Comparison of ENCODE assay signal across 9 mouse cellular contexts in the genomic region with DNA sequence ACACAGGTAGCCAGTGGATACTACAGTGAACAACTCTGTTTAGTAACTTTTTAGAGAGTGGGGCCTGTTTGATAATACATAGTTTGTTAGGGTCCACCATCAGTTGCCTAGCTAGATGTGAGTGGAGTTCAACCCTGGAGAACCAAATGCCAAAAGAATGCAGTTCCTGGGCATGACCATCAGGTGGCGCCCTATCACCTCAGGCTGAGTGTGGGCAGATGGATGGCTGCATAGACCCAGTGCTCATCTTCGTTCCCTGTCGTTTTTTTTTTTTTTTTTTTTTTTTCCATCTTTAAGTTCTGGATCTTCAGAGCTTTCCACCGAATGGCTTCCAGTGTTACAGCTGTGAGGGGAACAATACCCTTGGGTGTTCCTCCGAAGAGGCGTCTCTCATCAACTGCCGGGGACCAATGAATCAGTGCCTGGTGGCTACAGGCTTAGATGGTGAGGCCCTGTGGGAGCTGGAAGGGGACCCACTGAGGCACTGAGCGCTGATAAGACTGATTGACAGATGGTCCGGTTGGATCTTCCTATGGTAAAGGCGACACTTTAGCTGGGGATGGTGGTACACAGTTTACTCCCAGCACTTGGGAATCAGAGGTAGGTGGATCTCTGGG. TPM values are rescaled to one million over a fixed set of nuclear protein-coding genes. Genes with fewer than 3 reads are reported as not detected.
DNase-seq lines count a peak whose midpoint lies in the region; ATAC-seq and TF ChIP-seq lines count a peak whose summit lies in the region.
"Had no signal": no experiment of that assay in that cellular context is flagged by ENCODE, and none has a peak within 500 bp of the region (broad histone marks: within the 10 kb centered on the region; RNA-seq: fewer than 3 reads in every experiment).

No protein-coding gene starts in this region.

- no peak overlapping the region for H3K4me2 ChIP-seq in heart, embryonic 12.5 days
- no peak overlapping the region for H3K4me2 ChIP-seq in forebrain, embryonic 11.5 days (ENCODE audit: low read depth, low read length, severe bottlenecking)
- H3K4me2 ChIP-seq in intestine, embryonic 14.5 days (ENCODE audit: low read length), result no peak overlapping the region
- H3K4me2 ChIP-seq in midbrain, embryonic 13.5 days (replicated peaks), result no peak overlapping the region
- H3K4me2 ChIP-seq: heart, embryonic 15.5 days had no signal

- ATAC-seq in heart, embryonic 12.5 days (ENCODE audit: insufficient number of reproducible peaks, low FRiP score), result no peak; the same call in 1 of the 2 replicates
- peak; percentile 70 for ATAC-seq in forebrain, embryonic 11.5 days (replicated peaks; ENCODE audit: low FRiP score)
- ATAC-seq in intestine, embryonic 14.5 days (replicated peaks; ENCODE audit: low FRiP score, low TSS enrichment, low read depth), result peak; percentile 52
- ATAC-seq in midbrain, embryonic 13.5 days, result peak; percentile 57

- H3K79me2 ChIP-seq in heart, adult 2 months (replicated peaks; ENCODE audit: control insufficient read depth, insufficient read depth, low read length), result no peaks in the 10 kb centered on the region

- no peaks in the 10 kb centered on the region for H3K27me3 ChIP-seq in heart, adult 2 months (ENCODE audit: control insufficient read depth, insufficient read depth, low read length)
- H3K27me3 ChIP-seq in heart, embryonic 12.5 days (replicated peaks), result peaks cover 8% of the 10 kb centered on the region; the same call in 1 of the 2 replicates
- H3K27me3 ChIP-seq in forebrain, embryonic 11.5 days (ENCODE audit: control insufficient read depth, insufficient read depth, low read length), result no peaks in the 10 kb centered on the region
- H3K27me3 ChIP-seq in intestine, embryonic 14.5 days (replicated peaks; ENCODE audit: control insufficient read depth, insufficient read depth, low read length), result no peaks in the 10 kb centered on the region
- peaks cover 5% of the 10 kb centered on the region; the same call in 1 of the 2 replicates for H3K27me3 ChIP-seq in limb, embryonic 10.5 days (ENCODE audit: low read depth, poor library complexity, severe bottlenecking)
- no peaks in the 10 kb centered on the region for H3K27me3 ChIP-seq in midbrain, embryonic 13.5 days

- H3K9me3 ChIP-seq in heart, embryonic 12.5 days (replicated peaks), result peaks cover 16% of the 10 kb centered on the region; the same call in 1 of the 2 replicates
- peaks cover 4% of the 10 kb centered on the region; the same call in 1 of the 2 replicates for H3K9me3 ChIP-seq in forebrain, embryonic 11.5 days (ENCODE audit: control insufficient read depth, low read length)
- H3K9me3 ChIP-seq in intestine, embryonic 14.5 days (ENCODE audit: control insufficient read depth, low read length), result 0 out of 2 replicates have a peak, but pooled peaks cover 2% of the 10 kb centered on the region
- H3K9me3 ChIP-seq in limb, embryonic 10.5 days (replicated peaks), result no peaks in the 10 kb centered on the region; the same call in 1 of the 2 replicates
- no peaks in the 10 kb centered on the region; the same call in 1 of the 2 replicates for H3K9me3 ChIP-seq in midbrain, embryonic 13.5 days
- H3K9me3 ChIP-seq: heart, embryonic 15.5 days had no signal

- no peak overlapping the region for H3K27ac ChIP-seq in heart, adult 2 months
- no peak overlapping the region for H3K27ac ChIP-seq in heart, embryonic 12.5 days (ENCODE audit: poor library complexity, severe bottlenecking)
- H3K27ac ChIP-seq in forebrain, embryonic 11.5 days (ENCODE audit: low read depth, low read length), result no peak overlapping the region
- H3K27ac ChIP-seq in intestine, embryonic 14.5 days (ENCODE audit: low read depth), result no peak overlapping the region
- no peak overlapping the region for H3K27ac ChIP-seq in limb, embryonic 10.5 days
- no peak overlapping the region for H3K27ac ChIP-seq in midbrain, embryonic 13.5 days
- H3K27ac ChIP-seq: heart, embryonic 15.5 days had no signal

- DNase-seq in heart, adult 2 months, result peak; percentile 54 to 72
- peak; percentile 91 for DNase-seq in brain, adult 2 months (ENCODE audit: low read depth, low spot score)
- DNase-seq in forebrain, embryonic 11.5 days (ENCODE audit: low spot score), result peak; percentile 88
- DNase-seq in intestine, embryonic 14.5 days (ENCODE audit: low spot score), result peak; percentile 78
- peak; percentile 78 for DNase-seq in limb, embryonic 10.5 days (ENCODE audit: low spot score)
- DNase-seq in spleen, postnatal 36 days (ENCODE audit: low spot score in 2 of 2), result peak; percentile 48 to 58

- intact Hi-C loops in heart, adult 2 months (cut with DNase I), result loop anchor here (1.0 to 5.0 kb wide), 4 partner anchors 32 to 91 kb away; partner anchors contain the start of gene Zfp428

- TF ChIP-seq EP300 in heart, adult 2 months (IDR thresholded peaks at IDR 0.05; ENCODE audit: insufficient read depth, low read depth, low read length), result peak; percentile 90

- no peaks in the 10 kb centered on the region for H3K4me1 ChIP-seq in heart, adult 2 months (ENCODE audit: control insufficient read depth, insufficient read depth, low read length)
- H3K4me1 ChIP-seq in heart, embryonic 12.5 days (replicated peaks), result no peaks in the 10 kb centered on the region
- no peaks in the 10 kb centered on the region for H3K4me1 ChIP-seq in forebrain, embryonic 11.5 days (replicated peaks; ENCODE audit: control insufficient read depth, insufficient read depth, low read length)
- H3K4me1 ChIP-seq in intestine, embryonic 14.5 days (replicated peaks; ENCODE audit: control insufficient read depth, insufficient read depth, low read length), result no peaks in the 10 kb centered on the region
- peaks cover 6% of the 10 kb centered on the region; the same call in 1 of the 2 replicates for H3K4me1 ChIP-seq in limb, embryonic 10.5 days
- H3K4me1 ChIP-seq in midbrain, embryonic 13.5 days (replicated peaks), result peaks cover 11% of the 10 kb centered on the region
- H3K4me1 ChIP-seq: heart, embryonic 15.5 days had no signal

- no peak for TF ChIP-seq POLR2A in heart, adult 2 months (IDR thresholded peaks at IDR 0.05; ENCODE audit: insufficient read depth, low read depth, low read length)

- WGBS in heart, adult 2 months, result 56% methylated on average over 10 of the region's 10 CpGs
- 47% methylated on average over 10 of the region's 10 CpGs for WGBS in heart, embryonic 12.5 days
- WGBS in forebrain, embryonic 11.5 days, result 52% methylated on average over 10 of the region's 10 CpGs
- WGBS in intestine, embryonic 14.5 days, result 57% methylated on average over 10 of the region's 10 CpGs
- 51% methylated on average over 10 of the region's 10 CpGs for WGBS in limb, embryonic 10.5 days
- WGBS in midbrain, embryonic 13.5 days, result 46% methylated on average over 10 of the region's 10 CpGs

- H3K36me3 ChIP-seq in heart, adult 2 months (ENCODE audit: control insufficient read depth, insufficient read depth, low read length), result no peaks in the 10 kb centered on the region
- H3K36me3 ChIP-seq in heart, embryonic 12.5 days, result no peaks in the 10 kb centered on the region; the same call in 1 of the 2 replicates
- no peaks in the 10 kb centered on the region for H3K36me3 ChIP-seq in forebrain, embryonic 11.5 days (ENCODE audit: control insufficient read depth, insufficient read depth, low read length)
- H3K36me3 ChIP-seq in intestine, embryonic 14.5 days (ENCODE audit: control insufficient read depth, insufficient read depth, low read length), result no peaks in the 10 kb centered on the region
- H3K36me3 ChIP-seq in limb, embryonic 10.5 days, result 0 out of 2 replicates have a peak, but pooled peaks cover 1% of the 10 kb centered on the region
- no peaks in the 10 kb centered on the region for H3K36me3 ChIP-seq in midbrain, embryonic 13.5 days
- H3K36me3 ChIP-seq: heart, embryonic 15.5 days had no signal

- peak; percentile 87 for TF ChIP-seq CTCF in heart, adult 2 months (IDR thresholded peaks at IDR 0.05)

- no peak overlapping the region for H3K4me3 ChIP-seq in heart, adult 2 months
- no peak overlapping the region for H3K4me3 ChIP-seq in heart, embryonic 12.5 days
- no peak overlapping the region for H3K4me3 ChIP-seq in forebrain, embryonic 11.5 days (ENCODE audit: low read depth, low read length)
- no peak overlapping the region for H3K4me3 ChIP-seq in intestine, embryonic 14.5 days (ENCODE audit: low read depth, low read length)
- H3K4me3 ChIP-seq in limb, embryonic 10.5 days, result no peak overlapping the region
- H3K4me3 ChIP-seq in midbrain, embryonic 13.5 days (replicated peaks), result no peak overlapping the region
- H3K4me3 ChIP-seq: heart, embryonic 15.5 days had no signal

- H3K9ac ChIP-seq in heart, adult 2 months (ENCODE audit: low read depth, low read length), result no peak overlapping the region
- H3K9ac ChIP-seq in heart, embryonic 12.5 days, result no peak overlapping the region
- H3K9ac ChIP-seq in forebrain, embryonic 11.5 days (ENCODE audit: low read length), result no peak overlapping the region
- no peak overlapping the region for H3K9ac ChIP-seq in intestine, embryonic 14.5 days (ENCODE audit: low read length)
- H3K9ac ChIP-seq in midbrain, embryonic 13.5 days (replicated peaks), result no peak overlapping the region
- H3K9ac ChIP-seq: heart, embryonic 15.5 days had no signal

RNA-seq across cellular contexts. Expression of gene Cadm4, which starts 7.8 kb away (rescaled TPM):
- total RNA-seq in heart, adult 2 months (2021), result 10 to 100 TPM; 14.0 to 14.7 TPM
- polyA plus RNA-seq in heart, adult 2 months (2012; rRNA removed), result 17.0 and 20.4 TPM in 2 replicates
- polyA plus RNA-seq in heart, embryonic 12.5 days (2016; fragmentation: Nextera tagmentation; extraction: Ambion mirVana), result 0.65 and 0.81 TPM in 2 replicates
- 7.1 and 8.9 TPM in 2 replicates for polyA plus RNA-seq in forebrain, embryonic 11.5 days (2014; fragmentation: Nextera tagmentation; extraction: Ambion mirVana)
- polyA plus RNA-seq in intestine, embryonic 14.5 days (2014; fragmentation: Nextera tagmentation; extraction: Ambion mirVana), result 0.64 and 1.7 TPM in 2 replicates
- polyA plus RNA-seq in limb, embryonic 10.5 days (2016; fragmentation: Nextera tagmentation; extraction: Ambion mirVana), result 2.9 and 4.5 TPM in 2 replicates
- 52.4 and 67.8 TPM in 2 replicates for polyA plus RNA-seq in midbrain, embryonic 13.5 days (2015; fragmentation: Nextera tagmentation; extraction: Ambion mirVana)

RNA-seq across cellular contexts. Expression of gene Plaur, which starts 11.7 kb away (rescaled TPM):
- 1 to 10 TPM; 3.3 to 3.6 TPM for total RNA-seq in heart, adult 2 months (2021)
- 4.2 and 5.0 TPM in 2 replicates for polyA plus RNA-seq in heart, adult 2 months (2012; rRNA removed)
- 5.6 and 8.8 TPM in 2 replicates for polyA plus RNA-seq in heart, embryonic 12.5 days (2016; fragmentation: Nextera tagmentation; extraction: Ambion mirVana)
- 1.1 and 1.2 TPM in 2 replicates for polyA plus RNA-seq in forebrain, embryonic 11.5 days (2014; fragmentation: Nextera tagmentation; extraction: Ambion mirVana)
- 10.0 and 10.7 TPM in 2 replicates for polyA plus RNA-seq in intestine, embryonic 14.5 days (2014; fragmentation: Nextera tagmentation; extraction: Ambion mirVana)
- 2.2 and 2.5 TPM in 2 replicates for polyA plus RNA-seq in limb, embryonic 10.5 days (2016; fragmentation: Nextera tagmentation; extraction: Ambion mirVana)
- polyA plus RNA-seq in midbrain, embryonic 13.5 days (2015; fragmentation: Nextera tagmentation; extraction: Ambion mirVana), result 1.0 and 1.2 TPM in 2 replicates

RNA-seq across cellular contexts. Expression of gene Irgc1, which starts 21.9 kb away (rescaled TPM):
- total RNA-seq in heart, adult 2 months (2021), result not detected
- polyA plus RNA-seq in heart, adult 2 months (2012; rRNA removed), result 0.67 and 0.88 TPM in 2 replicates
- not detected in 2 replicates for polyA plus RNA-seq in heart, embryonic 12.5 days (2016; fragmentation: Nextera tagmentation; extraction: Ambion mirVana)
- polyA plus RNA-seq in forebrain, embryonic 11.5 days (2014; fragmentation: Nextera tagmentation; extraction: Ambion mirVana), result not detected in 2 replicates
- not detected in 2 replicates for polyA plus RNA-seq in intestine, embryonic 14.5 days (2014; fragmentation: Nextera tagmentation; extraction: Ambion mirVana)
- polyA plus RNA-seq in limb, embryonic 10.5 days (2016; fragmentation: Nextera tagmentation; extraction: Ambion mirVana), result not detected in 2 replicates
- not detected in 2 replicates for polyA plus RNA-seq in midbrain, embryonic 13.5 days (2015; fragmentation: Nextera tagmentation; extraction: Ambion mirVana)
- polyA plus RNA-seq: heart, embryonic 15.5 days had no signal

RNA-seq across cellular contexts. Expression of gene Zfp428, which starts 32.8 kb away (rescaled TPM):
- total RNA-seq in heart, adult 2 months (2021), result 10 to 100 TPM; 14.5 to 14.9 TPM
- 12.3 and 28.7 TPM in 2 replicates for polyA plus RNA-seq in heart, adult 2 months (2012; rRNA removed)
- 31.9 and 35.8 TPM in 2 replicates for polyA plus RNA-seq in heart, embryonic 12.5 days (2016; fragmentation: Nextera tagmentation; extraction: Ambion mirVana)
- polyA plus RNA-seq in forebrain, embryonic 11.5 days (2014; fragmentation: Nextera tagmentation; extraction: Ambion mirVana), result 109 and 114 TPM in 2 replicates
- polyA plus RNA-seq in intestine, embryonic 14.5 days (2014; fragmentation: Nextera tagmentation; extraction: Ambion mirVana), result 30.3 and 33.7 TPM in 2 replicates
- polyA plus RNA-seq in limb, embryonic 10.5 days (2016; fragmentation: Nextera tagmentation; extraction: Ambion mirVana), result 107 and 130 TPM in 2 replicates
- polyA plus RNA-seq in midbrain, embryonic 13.5 days (2015; fragmentation: Nextera tagmentation; extraction: Ambion mirVana), result 234 and 261 TPM in 2 replicates

RNA-seq across cellular contexts. Expression of gene AC161166.1, which starts 38.2 kb away (rescaled TPM):
- total RNA-seq in heart, adult 2 months (2021), result not detected
- polyA plus RNA-seq in heart, adult 2 months (2012; rRNA removed), result 0.04 TPM in 1 of 2 replicates, not detected in the other
- polyA plus RNA-seq in heart, embryonic 12.5 days (2016; fragmentation: Nextera tagmentation; extraction: Ambion mirVana), result 0.37 and 0.40 TPM in 2 replicates
- polyA plus RNA-seq in forebrain, embryonic 11.5 days (2014; fragmentation: Nextera tagmentation; extraction: Ambion mirVana), result 0.96 and 1.3 TPM in 2 replicates
- 0.40 and 0.46 TPM in 2 replicates for polyA plus RNA-seq in intestine, embryonic 14.5 days (2014; fragmentation: Nextera tagmentation; extraction: Ambion mirVana)
- polyA plus RNA-seq in limb, embryonic 10.5 days (2016; fragmentation: Nextera tagmentation; extraction: Ambion mirVana), result 1.0 and 1.4 TPM in 2 replicates
- polyA plus RNA-seq in midbrain, embryonic 13.5 days (2015; fragmentation: Nextera tagmentation; extraction: Ambion mirVana), result 1.2 and 1.9 TPM in 2 replicates
